13 mouse cellular contexts compared by ENCODE assay signal in genomic region chr2:181154831-181155415, GRCm38 (mm10). TPM values are rescaled to one million over a fixed set of nuclear protein-coding genes. Genes with fewer than 3 reads are reported as not detected.
DNase-seq lines count a peak whose midpoint lies in the region; ATAC-seq and TF ChIP-seq lines count a peak whose summit lies in the region.
"Had no signal": no experiment of that assay in that cellular context is flagged by ENCODE, and none has a peak within 500 bp of the region (broad histone marks: within the 10 kb centered on the region; RNA-seq: fewer than 3 reads in every experiment).

No protein-coding gene starts in this region.

- peaks cover 30% of the 10 kb centered on the region for H3K36me3 ChIP-seq in heart, postnatal 0 days (replicated peaks; ENCODE audit: control insufficient read depth, insufficient read depth, low read length)
- H3K36me3 ChIP-seq: embryonic facial prominence, embryonic 10.5 days had no signal

- peak overlapping the region; percentile 92 for H3K27ac ChIP-seq in heart, postnatal 0 days (ENCODE audit: low read depth)
- H3K27ac ChIP-seq: embryonic facial prominence, embryonic 10.5 days had no signal

- no peak overlapping the region for H3K9ac ChIP-seq in heart, postnatal 0 days (replicated peaks; ENCODE audit: low read depth, low read length)

- peak; percentile 22 to 56 for DNase-seq in gastrocnemius, adult 8-10 months (ENCODE audit: low spot score in 2 of 2)
- no peak for DNase-seq in gastrocnemius, postnatal 10 days
- DNase-seq in right cerebral cortex, postnatal 10 days (ENCODE audit: low spot score in 2 of 2): peak; percentile 35 to 47
- DNase-seq in right cerebral cortex, postnatal 36 days (ENCODE audit: low spot score in 2 of 2): no peak
- peak; percentile 65 for DNase-seq in heart, postnatal 0 days (ENCODE audit: low spot score)
- no peak for DNase-seq in kidney, postnatal 4 days
- no peak for DNase-seq in adrenal gland, adult 8-10 months
- DNase-seq: liver; lung, postnatal 10 days had no signal

- TF ChIP-seq CTCF in heart, postnatal 0 days (IDR thresholded peaks at IDR 0.05; ENCODE audit: low read depth): no peak

- H3K4me2 ChIP-seq in heart, postnatal 0 days (ENCODE audit: low read depth, low read length): peak overlapping the region; percentile 64

- 46% methylated on average over 8 of the region's 8 CpGs for WGBS in heart, postnatal 0 days

- peaks cover 13% of the 10 kb centered on the region; the same call in 1 of the 2 replicates for H3K27me3 ChIP-seq in heart, postnatal 0 days (ENCODE audit: control insufficient read depth, insufficient read depth, low read length)

- H3K9me3 ChIP-seq in heart, postnatal 0 days (replicated peaks; ENCODE audit: control insufficient read depth, low read length): no peaks in the 10 kb centered on the region
- H3K9me3 ChIP-seq: embryonic facial prominence, embryonic 10.5 days had no signal

- peak overlapping the region; percentile 63 for H3K4me3 ChIP-seq in heart, postnatal 0 days (ENCODE audit: low read depth, low read length)
- H3K4me3 ChIP-seq: embryonic facial prominence, embryonic 10.5 days had no signal

- ATAC-seq in heart, postnatal 0 days (ENCODE audit: insufficient read depth, low read depth): no peak
- ATAC-seq: intestine, postnatal 0 days had no signal

- no peak for TF ChIP-seq EP300 in heart, postnatal 0 days (IDR thresholded peaks at IDR 0.05; ENCODE audit: low read depth)

- peaks cover 43% of the 10 kb centered on the region for H3K4me1 ChIP-seq in heart, postnatal 0 days (ENCODE audit: control insufficient read depth, insufficient read depth)

RNA-seq across cellular contexts. Expression of gene Eef1a2, which starts 1.9 kb away (rescaled TPM):
- 1,000 to 10,000 TPM; 1,913 to 2,067 (median 2,007) TPM for total RNA-seq in gastrocnemius, adult 8-10 months (2022)
- total RNA-seq in gastrocnemius, postnatal 10 days (2021): 1,000 to 10,000 TPM; 1,498 to 1,682 TPM
- total RNA-seq in heart, postnatal 0 days (2014; rRNA removed; ENCODE audit: low replicate concordance): 263 and 291 TPM in 2 replicates
- 19.9 and 21.6 TPM in 2 replicates for polyA plus RNA-seq in heart, postnatal 0 days (2015; fragmentation: Nextera tagmentation; extraction: Ambion mirVana)
- 10 to 100 TPM; 65.8 to 85.9 (median 68.2) TPM for total RNA-seq in adrenal gland, adult 8-10 months (2022)
- total RNA-seq: CH12.LX had no signal

RNA-seq across cellular contexts. Expression of gene Kcnq2, which starts 19.8 kb away (rescaled TPM):
- total RNA-seq in gastrocnemius, adult 8-10 months (2022): under 1 TPM in 2 of 4 experiments, not detected in 2; 0.15 to 0.19 TPM
- under 1 TPM; 0.23 to 0.47 TPM for total RNA-seq in gastrocnemius, postnatal 10 days (2021)
- 0.04 and 0.08 TPM in 2 replicates for total RNA-seq in heart, postnatal 0 days (2014; rRNA removed; ENCODE audit: low replicate concordance)
- not detected in 2 replicates for polyA plus RNA-seq in heart, postnatal 0 days (2015; fragmentation: Nextera tagmentation; extraction: Ambion mirVana)
- 10 to 100 TPM in 2 of 4 experiments, 1 to 10 TPM in 2; 5.8 to 14.8 (median 10.0) TPM for total RNA-seq in adrenal gland, adult 8-10 months (2022)

RNA-seq across cellular contexts. Expression of gene Ppdpf, which starts 32.1 kb away (rescaled TPM):
- 10 to 100 TPM; 38.4 to 43.8 (median 40.1) TPM for total RNA-seq in gastrocnemius, adult 8-10 months (2022)
- 10 to 100 TPM; 55.2 to 60.3 TPM for total RNA-seq in gastrocnemius, postnatal 10 days (2021)
- total RNA-seq in heart, postnatal 0 days (2014; rRNA removed; ENCODE audit: low replicate concordance): 154 and 155 TPM in 2 replicates
- 145 and 157 TPM in 2 replicates for polyA plus RNA-seq in heart, postnatal 0 days (2015; fragmentation: Nextera tagmentation; extraction: Ambion mirVana)
- 10 to 100 TPM; 66.8 to 74.0 (median 69.9) TPM for total RNA-seq in adrenal gland, adult 8-10 months (2022)

RNA-seq across cellular contexts. Expression of gene Ptk6, which starts 47.7 kb away (rescaled TPM):
- not detected for total RNA-seq in gastrocnemius, adult 8-10 months (2022)
- not detected for total RNA-seq in gastrocnemius, postnatal 10 days (2021)
- not detected in 2 replicates for total RNA-seq in heart, postnatal 0 days (2014; rRNA removed; ENCODE audit: low replicate concordance)
- not detected in 2 replicates for polyA plus RNA-seq in heart, postnatal 0 days (2015; fragmentation: Nextera tagmentation; extraction: Ambion mirVana)
- under 1 TPM in 3 of 4 experiments, not detected in 1; 0.10 to 0.40 (median 0.13) TPM for total RNA-seq in adrenal gland, adult 8-10 months (2022)
- total RNA-seq: layer of hippocampus, postnatal 10 days had no signal
- polyA plus RNA-seq: embryonic facial prominence, embryonic 10.5 days had no signal

RNA-seq across cellular contexts. Expression of gene Srms, which starts 58.1 kb away (rescaled TPM):
- under 1 TPM in 2 of 4 experiments, not detected in 2; 0.22 to 0.24 TPM for total RNA-seq in gastrocnemius, adult 8-10 months (2022)
- total RNA-seq in gastrocnemius, postnatal 10 days (2021): under 1 TPM; 0.12 to 0.14 TPM
- total RNA-seq in heart, postnatal 0 days (2014; rRNA removed; ENCODE audit: low replicate concordance): 0.04 TPM in 1 of 2 replicates, not detected in the other
- polyA plus RNA-seq in heart, postnatal 0 days (2015; fragmentation: Nextera tagmentation; extraction: Ambion mirVana): 0.08 and 0.10 TPM in 2 replicates
- total RNA-seq in adrenal gland, adult 8-10 months (2022): 1 to 10 TPM in 1 of 4 experiments, under 1 TPM in 3; 0.42 to 1.0 (median 0.67) TPM

Comparison
In these comparisons a context has a peak if more than half of its experiments do, and no peak if none do; other contexts are left out.
1. DNase-seq: peak in gastrocnemius, adult 8-10 months (2 of 2), right cerebral cortex, postnatal 10 days (2 of 2) and heart, postnatal 0 days (single experiment); none in gastrocnemius, postnatal 10 days (single experiment), right cerebral cortex, postnatal 36 days (0 of 2), kidney, postnatal 4 days (0 of 2) and adrenal gland, adult 8-10 months (single experiment).